21 mouse cellular contexts compared by ENCODE assay signal in the genomic region with DNA sequence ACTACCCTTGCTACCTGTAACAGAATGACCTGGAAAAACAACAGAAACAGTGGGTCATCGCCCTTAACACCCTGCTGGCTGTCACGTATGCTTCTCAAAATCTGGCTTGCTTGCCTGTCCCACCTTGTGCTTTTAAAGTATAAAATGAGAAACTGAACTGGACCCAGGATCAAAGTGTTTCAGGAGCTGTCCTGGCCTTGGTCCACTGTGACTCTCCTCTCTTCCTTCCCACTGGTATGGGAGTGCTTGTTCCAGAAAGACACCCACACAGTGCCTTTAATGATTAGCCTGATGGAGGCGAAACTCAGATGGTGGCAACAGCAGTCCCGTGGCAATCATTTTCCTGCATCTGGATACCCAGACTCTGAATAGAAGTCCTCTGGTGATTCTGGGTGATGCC.
"Had no signal": no experiment of that assay in that cellular context is flagged by ENCODE, and none has a peak within 500 bp of the region (broad histone marks: within the 10 kb centered on the region; RNA-seq: fewer than 3 reads in every experiment).

No protein-coding gene starts in this region.

- DNase-seq: kidney, postnatal 4 days; left cerebral cortex, postnatal 4 days; lung, adult 18-20 months; lung, postnatal 10 days; lung, postnatal 36 days; retina, postnatal 1 day; right cerebral cortex, postnatal 25 days; spleen, adult 18-20 months; thymus, postnatal 25 days had no signal

- H3K27me3 ChIP-seq: intestine, embryonic 15.5 days; limb, embryonic 12.5 days; limb, embryonic 15.5 days; lung, embryonic 15.5 days; midbrain, embryonic 13.5 days; neural tube, embryonic 13.5 days; stomach, embryonic 15.5 days had no signal

- H3K9me3 ChIP-seq: intestine, embryonic 15.5 days; limb, embryonic 12.5 days; limb, embryonic 15.5 days; lung, embryonic 15.5 days; megakaryocyte, embryonic 14.5 days; midbrain, embryonic 10.5 days; midbrain, embryonic 13.5 days; neural tube, embryonic 13.5 days; stomach, embryonic 15.5 days had no signal

- H3K36me3 ChIP-seq: intestine, embryonic 15.5 days; limb, embryonic 12.5 days; limb, embryonic 15.5 days; lung, embryonic 15.5 days; midbrain, embryonic 10.5 days; midbrain, embryonic 13.5 days; neural tube, embryonic 13.5 days; stomach, embryonic 15.5 days had no signal

- H3K27ac ChIP-seq: intestine, embryonic 15.5 days; limb, embryonic 12.5 days; limb, embryonic 15.5 days; lung, embryonic 15.5 days; midbrain, embryonic 10.5 days; midbrain, embryonic 13.5 days; neural tube, embryonic 13.5 days; stomach, embryonic 15.5 days had no signal

- ATAC-seq: hindbrain, embryonic 16.5 days; intestine, embryonic 15.5 days; midbrain, embryonic 13.5 days; midbrain, embryonic 16.5 days had no signal

- H3K4me2 ChIP-seq: intestine, embryonic 15.5 days; limb, embryonic 12.5 days; limb, embryonic 15.5 days; lung, embryonic 15.5 days; midbrain, embryonic 13.5 days; neural tube, embryonic 13.5 days; stomach, embryonic 15.5 days had no signal

- H3K4me3 ChIP-seq: intestine, embryonic 15.5 days; limb, embryonic 12.5 days; limb, embryonic 15.5 days; lung, embryonic 15.5 days; midbrain, embryonic 10.5 days; midbrain, embryonic 13.5 days; myocyte; neural tube, embryonic 13.5 days; stomach, embryonic 15.5 days had no signal

- H3K4me1 ChIP-seq: intestine, embryonic 15.5 days; lung, embryonic 15.5 days; midbrain, embryonic 13.5 days; neural tube, embryonic 13.5 days; stomach, embryonic 15.5 days had no signal

- H3K9ac ChIP-seq: intestine, embryonic 15.5 days; limb, embryonic 12.5 days; limb, embryonic 15.5 days; lung, embryonic 15.5 days; midbrain, embryonic 13.5 days; neural tube, embryonic 13.5 days; stomach, embryonic 15.5 days had no signal
